Mouse (Mus musculus): ENCODE results near the gene Phgr1.

The Phgr1 gene

DNA sequence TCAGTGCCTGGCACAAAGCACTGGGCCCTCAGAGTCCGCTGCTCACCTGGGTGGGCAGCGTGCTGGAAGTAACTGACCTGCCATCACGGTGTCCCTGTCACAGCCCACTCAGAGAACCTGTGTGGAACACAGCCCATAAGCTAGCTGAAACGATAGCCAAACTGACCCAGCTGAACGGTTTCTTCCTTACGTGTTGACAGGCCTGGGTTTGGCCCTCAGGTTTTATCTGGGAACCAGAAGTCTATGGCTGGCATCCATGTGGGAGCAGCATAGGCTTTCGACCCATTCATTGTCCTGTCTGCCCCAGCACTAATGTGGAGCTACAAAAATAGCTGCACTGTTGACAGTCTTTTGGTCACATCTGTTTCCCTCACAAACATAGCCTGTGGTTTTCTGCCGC is 22.1 kb upstream of the Phgr1 start:
- DNase-seq (ENCODE audit: low spot score), result no peak

GRCm38 (mm10) chr2:118751896-118752791 is 20.4 kb upstream of the Phgr1 start:
- no peak for DNase-seq (ENCODE audit: low spot score)

- no peak for DNase-seq (ENCODE audit: low spot score)
Measured at GRCm38 (mm10) chr2:118752792-118753108, 19.8 kb upstream of the Phgr1 start.

DNA sequence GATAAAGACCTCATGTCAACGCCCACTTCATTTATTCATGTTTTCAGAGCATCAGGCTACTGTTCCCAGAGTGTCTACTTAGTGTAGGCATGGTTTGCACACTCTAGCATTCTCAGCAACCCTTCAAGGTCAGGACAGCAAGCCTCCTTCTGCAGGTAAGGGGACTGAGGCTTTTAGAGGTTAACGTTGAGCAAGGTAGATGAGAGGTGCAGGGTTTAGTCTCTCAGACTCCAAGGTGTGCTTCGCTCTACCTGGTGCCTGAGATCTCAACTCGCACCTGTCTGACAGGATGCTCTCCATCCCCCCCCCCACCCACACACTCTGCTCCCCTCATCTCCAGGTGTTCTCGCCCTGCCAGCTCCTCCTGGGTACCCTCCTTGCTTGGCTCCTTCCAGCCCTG is 18.4 kb upstream of the Phgr1 start:
- DNase-seq (ENCODE audit: low spot score), result no peak

- no peak for DNase-seq (ENCODE audit: low spot score)
Measured at GRCm38 (mm10) chr2:118755407-118755806, 17.2 kb upstream of the Phgr1 start.

GRCm38 (mm10) chr2:118756103-118756502 is 16.5 kb upstream of the Phgr1 start:
- DNase-seq (ENCODE audit: low spot score), result no peak

DNA sequence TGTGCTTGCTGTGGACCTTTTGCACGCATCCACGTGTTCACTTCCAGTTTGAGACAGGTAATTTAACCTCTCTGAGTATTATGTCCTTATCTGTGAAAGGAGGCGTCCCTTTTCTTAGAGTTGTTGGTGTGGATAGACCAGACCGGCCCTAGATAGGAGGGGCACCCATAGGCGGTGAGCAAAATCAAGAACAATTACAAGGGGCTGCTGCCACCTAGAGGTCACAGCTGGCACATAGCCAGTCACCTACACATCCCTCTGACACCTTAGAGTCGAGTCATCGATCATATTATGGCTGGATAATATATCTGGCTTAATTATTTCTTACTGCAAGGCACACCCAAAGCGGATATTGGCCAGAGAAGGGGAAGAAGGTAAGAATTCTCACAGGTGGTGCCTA is 12.7 kb upstream of the Phgr1 start:
- DNase-seq (ENCODE audit: low spot score), result no peak

GRCm38 (mm10) chr2:118760311-118761025 is 12.1 kb upstream of the Phgr1 start:
- DNase-seq (ENCODE audit: low spot score), result no peak

DNA sequence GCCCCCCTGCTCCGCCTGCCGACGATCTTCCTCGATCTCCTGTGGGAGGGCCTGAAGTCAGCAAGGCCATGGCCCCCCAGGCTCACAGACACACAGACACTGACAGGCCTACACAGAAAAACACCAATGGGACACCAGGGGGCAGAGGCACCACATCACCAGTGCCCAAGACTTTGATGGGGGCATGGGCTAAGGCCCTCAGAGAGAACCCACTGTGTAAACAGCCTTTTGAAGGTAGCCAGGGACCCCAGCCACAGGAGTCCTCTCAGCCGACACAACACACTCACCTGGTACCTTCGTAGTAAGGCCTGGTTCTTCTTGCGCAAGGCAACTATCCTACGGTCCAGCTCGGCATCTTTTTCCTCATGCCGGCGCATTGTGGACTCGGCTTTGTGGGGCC is 11.2 kb upstream of the Phgr1 start:
- DNase-seq (ENCODE audit: low spot score), result no peak

DNA sequence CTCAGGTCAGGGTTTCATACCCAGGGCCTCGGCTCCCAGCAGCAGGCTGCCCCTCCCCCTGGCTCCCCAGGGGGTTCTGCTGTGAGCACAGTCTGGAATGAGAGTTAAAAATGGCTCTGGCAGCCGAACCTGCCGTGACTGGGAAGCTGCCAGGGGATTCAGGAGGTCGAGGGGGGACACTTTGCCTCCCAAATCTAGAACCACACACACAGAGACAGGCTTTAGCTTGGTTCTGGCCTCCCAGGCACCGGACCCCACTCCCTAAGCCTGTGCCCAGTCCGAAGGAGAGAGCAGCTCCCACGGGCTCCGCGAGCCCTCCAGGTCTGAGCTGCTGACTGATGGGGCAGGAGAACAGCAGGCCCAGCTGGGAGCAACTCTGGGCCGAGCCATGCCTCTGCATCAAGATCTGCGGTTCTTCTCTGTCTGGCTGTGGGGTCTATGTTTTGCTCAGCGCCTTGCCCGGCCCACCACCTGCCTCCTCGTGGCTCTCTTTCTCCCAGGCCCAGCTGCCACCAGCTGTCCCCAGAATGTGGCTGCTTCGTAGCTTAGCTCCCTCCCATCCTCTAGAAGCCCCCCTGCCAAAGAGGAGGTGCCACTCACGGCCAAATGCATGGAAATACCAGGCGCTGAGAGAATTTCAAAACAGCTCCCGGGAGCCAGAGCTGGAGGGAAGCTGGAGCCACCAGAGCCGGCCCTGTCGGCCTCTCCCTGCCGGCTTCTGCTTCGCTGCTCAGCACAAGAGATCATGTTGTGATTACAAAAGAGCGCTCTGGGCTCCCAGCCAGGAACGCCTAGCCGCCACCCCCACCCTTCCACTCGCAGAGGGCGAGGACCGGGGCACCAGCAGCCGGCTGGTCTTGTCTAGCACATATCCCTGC is 10.4 kb upstream of the Phgr1 start, which contains the start of gene Ccdc9b:
TSS of gene Ccdc9b (minus strand) at position 756 of the 878 bp plus-strand sequence.
- peak; percentile 80 for DNase-seq (ENCODE audit: low spot score)

DNA sequence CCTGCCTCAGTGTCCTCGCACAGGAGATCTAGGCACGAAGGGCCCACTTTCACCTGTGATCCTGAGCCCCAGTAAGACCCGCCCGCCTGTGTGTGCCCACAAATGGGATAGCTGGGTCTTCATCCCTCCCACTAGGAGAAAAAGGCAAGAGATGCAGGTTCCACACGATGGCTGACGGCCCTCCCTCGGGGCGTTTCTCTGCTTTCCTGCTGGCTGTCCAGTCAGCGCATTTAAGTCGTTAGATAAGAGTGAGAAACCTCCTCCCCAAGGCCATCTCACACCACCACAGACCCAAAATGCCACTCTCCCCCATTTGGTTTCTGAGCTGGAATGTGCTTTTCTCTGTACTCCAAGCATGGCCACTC is 9.8 kb upstream of the Phgr1 start:
- DNase-seq (ENCODE audit: low spot score), result no peak

DNA sequence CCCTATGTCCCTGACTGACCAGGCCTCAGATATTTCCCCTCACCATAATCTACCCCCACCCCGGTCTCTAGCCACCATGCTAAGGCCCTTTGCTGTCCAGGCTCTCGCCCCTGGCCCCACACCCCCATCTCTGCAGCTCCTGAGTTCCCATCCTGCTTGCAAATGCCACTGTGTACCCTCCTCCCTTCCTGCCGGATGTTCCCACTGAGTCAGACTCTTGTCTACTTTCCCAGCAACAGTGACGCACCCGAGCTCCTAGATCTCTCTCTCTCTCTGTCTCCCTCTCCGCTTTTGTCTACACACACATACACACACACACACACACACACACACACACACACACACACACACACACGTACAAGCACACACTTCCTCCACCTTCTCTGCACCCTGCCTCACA is 9.1 kb upstream of the Phgr1 start:
- no peak for DNase-seq (ENCODE audit: low spot score)

DNA sequence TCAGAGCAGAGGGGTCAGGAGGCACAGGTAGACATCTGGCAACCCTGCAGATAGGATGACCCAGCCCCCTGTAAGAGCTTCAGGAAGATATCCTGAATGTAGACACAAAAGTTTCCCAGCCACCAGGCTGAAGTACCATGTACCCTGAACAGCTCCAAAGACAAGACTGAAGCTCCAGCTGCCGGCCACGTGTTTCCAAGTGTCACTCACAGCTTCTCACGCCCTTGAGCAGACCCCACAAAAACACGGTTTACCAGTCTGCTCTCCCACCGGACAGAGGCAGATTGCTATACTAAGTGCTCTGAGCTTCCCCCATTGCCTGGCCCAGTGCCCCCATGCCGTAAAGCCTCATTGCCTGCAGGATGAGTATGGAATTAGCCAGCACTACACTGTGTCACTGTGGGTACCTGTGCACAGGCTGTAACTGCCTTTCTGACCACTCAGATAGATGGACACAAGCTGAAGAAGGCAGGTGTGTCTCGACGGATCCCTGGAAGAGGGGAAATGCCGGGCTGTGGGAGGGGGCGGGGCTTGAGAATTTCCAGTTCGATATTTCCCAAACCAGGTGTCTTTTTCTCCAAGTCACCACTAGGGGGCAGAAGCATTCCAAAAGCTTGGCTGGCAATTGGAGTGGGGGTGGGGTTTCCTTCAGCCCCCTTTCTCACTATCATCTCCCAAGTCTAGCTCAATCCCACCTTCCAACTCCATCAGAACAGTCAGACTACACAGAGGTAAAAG is 8.3 kb upstream of the Phgr1 start:
- DNase-seq (ENCODE audit: low spot score), result no peak

- no peak for DNase-seq (ENCODE audit: low spot score)
Measured at GRCm38 (mm10) chr2:118764875-118765274, 7.7 kb upstream of the Phgr1 start.

- DNase-seq (ENCODE audit: low spot score), result no peak
Measured at GRCm38 (mm10) chr2:118766041-118767033, 6.2 kb upstream of the Phgr1 start.

DNA sequence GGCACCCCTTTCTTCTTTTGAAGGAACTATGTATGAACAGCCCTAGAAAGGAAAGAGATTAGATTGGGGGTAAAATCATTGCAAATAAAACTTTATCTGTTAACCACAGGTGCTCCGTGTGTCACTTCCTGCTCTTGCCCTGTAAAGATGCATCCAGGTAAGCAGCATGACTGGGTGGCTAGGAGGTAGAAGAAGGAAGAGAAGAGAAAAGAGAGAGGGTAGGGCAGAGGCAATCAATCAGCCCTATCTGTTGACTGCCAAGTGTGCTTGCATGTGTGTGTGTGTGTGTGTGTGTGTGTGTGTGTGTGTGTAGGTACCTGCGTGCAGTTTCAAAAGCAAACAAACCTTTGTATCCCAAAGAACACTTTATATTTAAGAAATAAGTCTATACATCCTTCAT is 2.0 kb downstream of the Phgr1 start:
- no peak for DNase-seq (ENCODE audit: low spot score)

DNA sequence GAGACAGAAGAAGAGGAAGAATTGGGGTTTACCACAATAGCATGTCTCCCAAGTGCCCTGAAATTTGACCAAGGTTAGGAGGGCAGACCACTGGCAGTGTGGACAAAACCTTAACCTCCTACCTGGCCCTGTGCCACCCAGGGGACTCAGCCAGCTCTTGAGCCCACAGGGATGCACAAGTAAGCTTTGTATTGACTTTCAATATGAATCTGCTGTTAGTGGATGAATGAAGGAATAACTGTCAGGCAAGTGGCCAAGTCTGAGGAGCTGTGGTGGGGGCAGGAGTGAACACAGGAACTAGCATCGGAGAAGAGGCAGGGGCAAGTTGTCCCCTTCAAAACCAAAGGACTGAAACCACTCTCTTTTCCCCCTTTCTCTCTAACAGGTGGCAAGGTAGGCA is 2.8 kb downstream of the Phgr1 start:
- no peak for DNase-seq (ENCODE audit: low spot score)

- no peak for DNase-seq (ENCODE audit: low spot score)
Measured at GRCm38 (mm10) chr2:118775846-118776245, 3.3 kb downstream of the Phgr1 start.

DNA sequence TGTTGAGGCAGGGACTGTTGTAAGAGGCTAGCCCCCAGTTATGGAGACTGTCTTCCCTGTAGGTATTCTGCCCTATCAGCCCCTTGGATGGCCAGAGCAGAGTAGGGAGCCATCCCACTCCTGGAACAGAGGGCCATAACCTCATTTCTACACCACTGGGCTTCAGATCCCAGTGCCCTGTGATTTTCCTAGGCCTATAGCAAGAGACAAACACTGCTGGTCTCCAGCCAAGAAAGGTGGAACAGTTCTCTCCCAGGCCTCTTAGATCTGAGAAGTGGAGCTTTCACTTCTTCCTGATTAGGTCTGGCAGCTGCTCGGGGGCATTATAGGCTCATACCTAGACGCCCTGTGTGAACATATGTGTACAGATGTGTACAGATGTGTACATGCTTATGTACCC is 3.7 kb downstream of the Phgr1 start:
- DNase-seq (ENCODE audit: low spot score), result no peak

- DNase-seq (ENCODE audit: low spot score), result no peak
Measured at GRCm38 (mm10) chr2:118778418-118778817, 5.8 kb downstream of the Phgr1 start.

DNA sequence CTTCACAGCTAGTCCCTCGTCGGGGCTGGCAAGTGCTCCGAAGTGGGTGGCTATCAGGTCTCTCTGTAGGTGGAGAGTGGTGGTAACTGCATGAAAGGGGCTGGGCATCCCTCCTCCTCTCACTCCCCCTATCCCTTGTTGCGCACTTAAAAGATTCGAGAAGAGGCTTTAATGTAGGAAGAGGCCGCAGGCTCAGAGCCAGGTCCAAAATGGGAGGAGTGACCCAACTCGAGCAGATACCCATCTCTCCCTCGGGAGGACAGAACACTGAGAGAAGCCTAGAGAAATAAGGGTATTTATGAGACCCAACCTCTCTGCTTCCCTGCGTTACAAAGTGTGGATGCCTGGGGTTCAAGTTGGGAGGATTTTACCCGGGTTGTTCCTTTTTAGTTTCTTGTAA is 6.5 kb downstream of the Phgr1 start:
- no peak for DNase-seq (ENCODE audit: low spot score)
